Mouse (Mus musculus): ENCODE data around the gene Tsks.

The Tsks gene

GRCm38 (mm10) chr7:44942904-44943303 lies at the start of gene Tsks:
Tsks (plus strand) TSS chr7:44943204.
- in situ Hi-C loops (cut with MboI, MseI) = no loop called here

- in situ Hi-C loops (cut with MboI, MseI) = no loop called here
Measured at GRCm38 (mm10) chr7:44894175-44894574, 48.8 kb upstream of the Tsks start.

- in situ Hi-C loops (cut with MboI, MseI) = no loop called here
Measured at GRCm38 (mm10) chr7:44895206-44895592, 47.8 kb upstream of the Tsks start.

- in situ Hi-C loops (cut with MboI, MseI) = no loop called here
Measured at GRCm38 (mm10) chr7:44895593-44896434, 47.2 kb upstream of the Tsks start, which contains the start of gene Fuz. Fuz (plus strand) TSS chr7:44896079.

GRCm38 (mm10) chr7:44896499-44896898 lies 46.5 kb upstream of the Tsks start:
- in situ Hi-C loops (cut with MboI, MseI) = no loop called here

GRCm38 (mm10) chr7:44898607-44899006 lies 44.4 kb upstream of the Tsks start:
- in situ Hi-C loops (cut with MboI, MseI) = no loop called here

- in situ Hi-C loops (cut with MboI, MseI) = no loop called here
Measured at GRCm38 (mm10) chr7:44900632-44901031, 42.4 kb upstream of the Tsks start.

GRCm38 (mm10) chr7:44901230-44901722 lies 41.7 kb upstream of the Tsks start:
- in situ Hi-C loops (cut with MboI, MseI) = no loop called here

GRCm38 (mm10) chr7:44905430-44905829 lies 37.6 kb upstream of the Tsks start:
- in situ Hi-C loops (cut with MboI, MseI) = no loop called here

- in situ Hi-C loops (cut with MboI, MseI) = no loop called here
Measured at GRCm38 (mm10) chr7:44908706-44909476, 34.1 kb upstream of the Tsks start.

- in situ Hi-C loops (cut with MboI, MseI) = loop anchor here in 1 of 2 experiments (5.0 to 10.0 kb wide), 2 partner anchors 48 to 350 kb away; no protein-coding TSS in a partner anchor
Measured at GRCm38 (mm10) chr7:44914396-44914795, 28.6 kb upstream of the Tsks start.

GRCm38 (mm10) chr7:44915314-44915713 lies 27.7 kb upstream of the Tsks start:
- in situ Hi-C loops (cut with MboI, MseI) = loop anchor here in 1 of 2 experiments (10.0 kb wide), 1 partner anchor 349 kb away; no protein-coding TSS in a partner anchor

GRCm38 (mm10) chr7:44916191-44916590 lies 26.8 kb upstream of the Tsks start:
- in situ Hi-C loops (cut with MboI, MseI) = loop anchor here in 1 of 2 experiments (10.0 kb wide), 1 partner anchor 349 kb away; no protein-coding TSS in a partner anchor

GRCm38 (mm10) chr7:44916881-44917280 lies 26.1 kb upstream of the Tsks start:
- in situ Hi-C loops (cut with MboI, MseI) = loop anchor here in 1 of 2 experiments (10.0 kb wide), 1 partner anchor 348 kb away; no protein-coding TSS in a partner anchor

GRCm38 (mm10) chr7:44918219-44918618 lies 24.8 kb upstream of the Tsks start:
- in situ Hi-C loops (cut with MboI, MseI) = loop anchor here in 1 of 2 experiments (10.0 kb wide), 1 partner anchor 347 kb away; no protein-coding TSS in a partner anchor

- in situ Hi-C loops (cut with MboI, MseI) = loop anchor here in 1 of 2 experiments (10.0 kb wide), 1 partner anchor 346 kb away; no protein-coding TSS in a partner anchor
Measured at GRCm38 (mm10) chr7:44919127-44919526, 23.9 kb upstream of the Tsks start.

- in situ Hi-C loops (cut with MboI, MseI) = no loop called here
Measured at GRCm38 (mm10) chr7:44922530-44922929, 20.5 kb upstream of the Tsks start.

GRCm38 (mm10) chr7:44925468-44925867 lies 17.5 kb upstream of the Tsks start:
- in situ Hi-C loops (cut with MboI, MseI) = no loop called here

GRCm38 (mm10) chr7:44928570-44928969 lies 14.4 kb upstream of the Tsks start:
- in situ Hi-C loops (cut with MboI, MseI) = no loop called here

- in situ Hi-C loops (cut with MboI, MseI) = no loop called here
Measured at GRCm38 (mm10) chr7:44929204-44930151, 13.5 kb upstream of the Tsks start, which contains the start of gene Ap2a1. Ap2a1 (minus strand) TSS chr7:44929496.

GRCm38 (mm10) chr7:44938680-44939079 lies 4.3 kb upstream of the Tsks start:
- in situ Hi-C loops (cut with MboI, MseI) = no loop called here

Data from T-helper 17 cell (primary cell).